Mouse (Mus musculus) neural tube, embryonic 13.5 days (tissue): ENCODE data around the gene Tm4sf5. TPM values are rescaled to one million over a fixed set of nuclear protein-coding genes. Genes with fewer than 3 reads are reported as not detected.

Source experiments
- ATAC-seq: fragments of 200-750 bp; cut with Nextera tagmentation; 2 replicates; pipeline ENCODE4 v1.8.0; 2017; ENCODE audit warnings: low read depth, mild to moderate bottlenecking, moderate TSS enrichment, moderate library complexity
- H3K27ac ChIP-seq: fragments of 300-500 bp; sonication (generic); replicated peaks from 2 replicates; pipeline ENCODE4 v1.5.1; 2015; ENCODE audit warnings: moderate library complexity, mild to moderate bottlenecking, inconsistent platforms
- H3K27me3 ChIP-seq: fragments of 300-500 bp; sonication (generic); 2 replicates; pipeline ENCODE4 v1.6.1; 2015; ENCODE audit warnings: mild to moderate bottlenecking, inconsistent platforms
- H3K36me3 ChIP-seq: fragments of 300-500 bp; sonication (generic); 2 replicates; pipeline ENCODE4 v1.6.1; 2015; ENCODE audit warnings: mild to moderate bottlenecking, inconsistent platforms
- H3K4me1 ChIP-seq: fragments of 300-500 bp; sonication (generic); replicated peaks from 2 replicates; pipeline ENCODE4 v1.6.1; 2015; ENCODE audit warnings: inconsistent platforms
- H3K4me2 ChIP-seq: fragments of 300-500 bp; sonication (generic); 2 replicates; pipeline ENCODE4 v1.6.1; 2015; ENCODE audit warnings: inconsistent platforms, mild to moderate bottlenecking, moderate library complexity
- H3K4me3 ChIP-seq: fragments of 300-500 bp; sonication (generic); 2 replicates; pipeline ENCODE4 v1.5.1; 2015; ENCODE audit warnings: mild to moderate bottlenecking, inconsistent platforms
- H3K9ac ChIP-seq: fragments of 300-500 bp; sonication (generic); 2 replicates; pipeline ENCODE4 v1.6.1; 2015; ENCODE audit warnings: moderate library complexity, mild to moderate bottlenecking, inconsistent platforms
- H3K9me3 ChIP-seq: fragments of 300-500 bp; sonication (generic); 2 replicates; pipeline ENCODE4 v1.6.1; 2016; ENCODE audit warnings: inconsistent platforms
- WGBS: fragments of 180-500 bp; shearing (Covaris S2); methylation state at CpG from one replicate; pipeline ENCODE4 v1.1.7; 2015; 5-methylcytosine and 5-hydroxymethylcytosine counted together
- polyA plus RNA-seq: library from polyadenylated mRNA; unstranded; fragments of >200 nt; fragmentation: Nextera tagmentation; extraction: Ambion mirVana; gene quantifications from 2 replicates; pipeline ENCODE4 v1.2.1, GENCODE M21; 2015

The Tm4sf5 gene
- polyA plus RNA-seq, 1 experiment from 2014 or later, result 1.8 TPM

GRCm38 (mm10) chr11:70485498-70485897 is 19.5 kb upstream of the Tm4sf5 start:
- H3K9ac ChIP-seq, result no peak overlapping the region
- no peaks in the 10 kb centered on the region for H3K27me3 ChIP-seq
- no peak overlapping the region for H3K4me2 ChIP-seq
- no peaks in the 10 kb centered on the region for H3K36me3 ChIP-seq
- no peaks in the 10 kb centered on the region for H3K9me3 ChIP-seq
- 59% methylated on average over 2 of the region's 2 CpGs for WGBS
- ATAC-seq, result no peak
- no peak overlapping the region for H3K4me3 ChIP-seq
- H3K27ac ChIP-seq, result no peak overlapping the region
- no peaks in the 10 kb centered on the region for H3K4me1 ChIP-seq

- ATAC-seq, result no peak
- no peak overlapping the region for H3K27ac ChIP-seq
- H3K9me3 ChIP-seq, result no peaks in the 10 kb centered on the region
- no peak overlapping the region for H3K9ac ChIP-seq
- WGBS, result 42% methylated on average over 4 of the region's 4 CpGs
- H3K4me3 ChIP-seq, result no peak overlapping the region
- no peak overlapping the region for H3K4me2 ChIP-seq
- H3K36me3 ChIP-seq, result no peaks in the 10 kb centered on the region
- no peaks in the 10 kb centered on the region for H3K4me1 ChIP-seq
- no peaks in the 10 kb centered on the region for H3K27me3 ChIP-seq
Measured at GRCm38 (mm10) chr11:70487816-70488215, 17.2 kb upstream of the Tm4sf5 start.

GRCm38 (mm10) chr11:70489138-70489537 is 15.9 kb upstream of the Tm4sf5 start:
- Histone ChIP-seq H3K9ac (no peak overlapping the region), H3K4me1 (no peaks in the 10 kb centered on the region), H3K4me2 (no peak overlapping the region), H3K27me3 (no peaks in the 10 kb centered on the region), H3K27ac (no peak overlapping the region), H3K36me3 (no peaks in the 10 kb centered on the region), H3K4me3 (no peak overlapping the region), H3K9me3 (no peaks in the 10 kb centered on the region)
- no peak for ATAC-seq
- 78% methylated on average over 3 of the region's 3 CpGs for WGBS

- WGBS, result 90% methylated on average over 6 of the region's 6 CpGs
- Histone ChIP-seq H3K9me3 (no peaks in the 10 kb centered on the region), H3K27ac (no peak overlapping the region), H3K9ac (no peak overlapping the region), H3K36me3 (no peaks in the 10 kb centered on the region), H3K4me1 (no peaks in the 10 kb centered on the region), H3K27me3 (no peaks in the 10 kb centered on the region), H3K4me2 (no peak overlapping the region), H3K4me3 (no peak overlapping the region)
- no peak for ATAC-seq
Measured at GRCm38 (mm10) chr11:70489684-70490083, 15.4 kb upstream of the Tm4sf5 start.

GRCm38 (mm10) chr11:70499566-70500475 is 5.2 kb upstream of the Tm4sf5 start:
- Histone ChIP-seq H3K4me3 (no peak overlapping the region), H3K9ac (no peak overlapping the region), H3K36me3 (no peaks in the 10 kb centered on the region), H3K4me1 (no peaks in the 10 kb centered on the region), H3K4me2 (no peak overlapping the region), H3K9me3 (no peaks in the 10 kb centered on the region), H3K27ac (no peak overlapping the region), H3K27me3 (no peaks in the 10 kb centered on the region)
- 70% methylated on average over 14 of the region's 14 CpGs for WGBS
- no peak for ATAC-seq

GRCm38 (mm10) chr11:70500476-70500812 is 4.6 kb upstream of the Tm4sf5 start:
- WGBS, result 98% methylated on average over 1 of the region's 1 CpGs
- H3K4me1 ChIP-seq, result no peaks in the 10 kb centered on the region
- H3K36me3 ChIP-seq, result no peaks in the 10 kb centered on the region

GRCm38 (mm10) chr11:70502018-70502417 is 3.0 kb upstream of the Tm4sf5 start:
- Histone ChIP-seq H3K4me2 (no peak overlapping the region), H3K27ac (no peak overlapping the region), H3K9ac (no peak overlapping the region), H3K4me1 (no peaks in the 10 kb centered on the region), H3K4me3 (no peak overlapping the region), H3K36me3 (no peaks in the 10 kb centered on the region), H3K27me3 (no peaks in the 10 kb centered on the region), H3K9me3 (no peaks in the 10 kb centered on the region)
- ATAC-seq, result no peak
- 74% methylated on average over 3 of the region's 3 CpGs for WGBS

More at GRCm38 (mm10) chr11:70500476-70500812, 4.6 kb upstream of the Tm4sf5 start:
- Histone ChIP-seq H3K4me3 (no peak overlapping the region), H3K27me3 (no peaks in the 10 kb centered on the region), H3K9ac (no peak overlapping the region), H3K4me2 (no peak overlapping the region), H3K9me3 (no peaks in the 10 kb centered on the region), H3K27ac (no peak overlapping the region)
- ATAC-seq, result no peak

GRCm38 (mm10) chr11:70506385-70506784 is 1.3 kb downstream of the Tm4sf5 start:
- Histone ChIP-seq H3K9me3 (no peaks in the 10 kb centered on the region), H3K27me3 (0 out of 2 replicates have a peak, but pooled peaks cover 5% of the 10 kb centered on the region), H3K4me3 (no peak overlapping the region), H3K27ac (no peak overlapping the region), H3K4me2 (no peak overlapping the region), H3K9ac (no peak overlapping the region), H3K36me3 (no peaks in the 10 kb centered on the region), H3K4me1 (peaks cover 6% of the 10 kb centered on the region; the same call in 1 of the 2 replicates)
- no peak for ATAC-seq
- WGBS, result 37% methylated on average over 4 of the region's 4 CpGs

- H3K4me3 ChIP-seq, result no peak overlapping the region
- no peak overlapping the region for H3K4me2 ChIP-seq
- no peak overlapping the region for H3K27ac ChIP-seq
- no peak overlapping the region for H3K9ac ChIP-seq
- 77% methylated on average over 7 of the region's 7 CpGs for WGBS
- no peaks in the 10 kb centered on the region for H3K36me3 ChIP-seq
- 0 out of 2 replicates have a peak, but pooled peaks cover 5% of the 10 kb centered on the region for H3K27me3 ChIP-seq
- ATAC-seq, result no peak
- peaks cover 6% of the 10 kb centered on the region; the same call in 1 of the 2 replicates for H3K4me1 ChIP-seq
- H3K9me3 ChIP-seq, result no peaks in the 10 kb centered on the region
Measured at GRCm38 (mm10) chr11:70506962-70507515, 2.0 kb downstream of the Tm4sf5 start.

- Histone ChIP-seq H3K27ac (no peak overlapping the region), H3K4me1 (peaks cover 6% of the 10 kb centered on the region; the same call in 1 of the 2 replicates), H3K36me3 (no peaks in the 10 kb centered on the region), H3K27me3 (0 out of 2 replicates have a peak, but pooled peaks cover 5% of the 10 kb centered on the region), H3K4me3 (no peak overlapping the region), H3K9me3 (no peaks in the 10 kb centered on the region), H3K9ac (no peak overlapping the region), H3K4me2 (peak overlapping the region; percentile 22)
- 10% methylated on average over 19 of the region's 19 CpGs for WGBS
- peak; percentile 84; the same call in 1 of the 2 replicates for ATAC-seq
Measured at GRCm38 (mm10) chr11:70509753-70510564, 4.9 kb downstream of the Tm4sf5 start.

GRCm38 (mm10) chr11:70511242-70511641 is 6.2 kb downstream of the Tm4sf5 start:
- 71% methylated on average over 2 of the region's 2 CpGs for WGBS
- H3K4me2 ChIP-seq, result no peak overlapping the region
- H3K27ac ChIP-seq, result no peak overlapping the region
- H3K36me3 ChIP-seq, result no peaks in the 10 kb centered on the region
- H3K4me3 ChIP-seq, result no peak overlapping the region
- H3K27me3 ChIP-seq, result 0 out of 2 replicates have a peak, but pooled peaks cover 5% of the 10 kb centered on the region
- H3K9ac ChIP-seq, result no peak overlapping the region
- H3K9me3 ChIP-seq, result no peaks in the 10 kb centered on the region
- ATAC-seq, result no peak
- peaks cover 6% of the 10 kb centered on the region; the same call in 1 of the 2 replicates for H3K4me1 ChIP-seq

- no peak for ATAC-seq
- Histone ChIP-seq H3K36me3 (no peaks in the 10 kb centered on the region), H3K4me3 (no peak overlapping the region), H3K4me2 (no peak overlapping the region), H3K27ac (no peak overlapping the region), H3K9me3 (no peaks in the 10 kb centered on the region), H3K27me3 (0 out of 2 replicates have a peak, but pooled peaks cover 5% of the 10 kb centered on the region), H3K4me1 (peaks cover 6% of the 10 kb centered on the region; the same call in 1 of the 2 replicates), H3K9ac (no peak overlapping the region)
- 94% methylated on average over 7 of the region's 7 CpGs for WGBS
Measured at GRCm38 (mm10) chr11:70511825-70512224, 6.8 kb downstream of the Tm4sf5 start.
